Mouse (Mus musculus) limb, embryonic 11.5 days (tissue): Measurements from ENCODE around the gene Wrap73. TPM values are rescaled to one million over a fixed set of nuclear protein-coding genes. Genes with fewer than 3 reads are reported as not detected.

Source experiments
- ATAC-seq: fragments of 200-750 bp; cut with Nextera tagmentation; 2 replicates; pipeline ENCODE4 v1.8.0; 2017; ENCODE audit warnings: low read depth; ENCODE audit not compliant: insufficient number of reproducible peaks, low FRiP score, low TSS enrichment
- DNase-seq: peaks from one replicate; pipeline ENCODE4 v3.0.0-alpha.2; 2015; ENCODE audit warnings: low spot score
- H3K27ac ChIP-seq: fragments of 300-500 bp; sonication (generic); replicated peaks from 2 replicates; pipeline ENCODE4 v1.5.1; 2014; ENCODE audit warnings: low read depth, mild to moderate bottlenecking, low read length
- H3K27me3 ChIP-seq: fragments of 300-500 bp; sonication (generic); 2 replicates; pipeline ENCODE4 v1.6.1; 2014; ENCODE audit warnings: mild to moderate bottlenecking, low read length, mixed read lengths; ENCODE audit not compliant: control insufficient read depth, insufficient read depth
- H3K36me3 ChIP-seq: fragments of 300-500 bp; sonication (generic); 2 replicates; pipeline ENCODE4 v1.6.1; 2014; ENCODE audit warnings: mild to moderate bottlenecking, low read length, moderate library complexity, mixed read lengths; ENCODE audit not compliant: control insufficient read depth, insufficient read depth
- H3K4me1 ChIP-seq: fragments of 300-500 bp; sonication (generic); 2 replicates; pipeline ENCODE4 v1.6.1; 2014; ENCODE audit warnings: low read length, mixed read lengths; ENCODE audit not compliant: control insufficient read depth, insufficient read depth
- H3K4me2 ChIP-seq: fragments of 300-500 bp; sonication (generic); 2 replicates; pipeline ENCODE4 v1.6.1; 2014; ENCODE audit warnings: low read depth, mild to moderate bottlenecking, moderate library complexity; ENCODE audit not compliant: severe bottlenecking
- H3K4me3 ChIP-seq: fragments of 300-500 bp; sonication (generic); 2 replicates; pipeline ENCODE4 v1.5.1; 2014; ENCODE audit warnings: low read depth, low read length
- H3K9ac ChIP-seq: fragments of 300-500 bp; sonication (generic); 2 replicates; pipeline ENCODE4 v1.6.1; 2014; ENCODE audit warnings: mild to moderate bottlenecking, low read length
- H3K9me3 ChIP-seq: fragments of 300-500 bp; sonication (generic); 2 replicates; pipeline ENCODE4 v1.6.1; 2016; ENCODE audit warnings: low read length; ENCODE audit not compliant: control insufficient read depth
- WGBS: fragments of 180-500 bp; shearing (Covaris S2); extraction: QIAGEN DNeasy Blood & Tissue Kit; methylation state at CpG from one replicate; pipeline ENCODE4 v1.1.7; 2014; 5-methylcytosine and 5-hydroxymethylcytosine counted together
- polyA plus RNA-seq: library from polyadenylated mRNA; unstranded; fragments of >200 nt; fragmentation: Nextera tagmentation; extraction: Ambion mirVana; gene quantifications from 2 replicates; pipeline ENCODE4 v1.2.1, GENCODE M21; 2014

The Wrap73 gene
- polyA plus RNA-seq, 1 experiment from 2014 or later = 48.0 TPM

DNA sequence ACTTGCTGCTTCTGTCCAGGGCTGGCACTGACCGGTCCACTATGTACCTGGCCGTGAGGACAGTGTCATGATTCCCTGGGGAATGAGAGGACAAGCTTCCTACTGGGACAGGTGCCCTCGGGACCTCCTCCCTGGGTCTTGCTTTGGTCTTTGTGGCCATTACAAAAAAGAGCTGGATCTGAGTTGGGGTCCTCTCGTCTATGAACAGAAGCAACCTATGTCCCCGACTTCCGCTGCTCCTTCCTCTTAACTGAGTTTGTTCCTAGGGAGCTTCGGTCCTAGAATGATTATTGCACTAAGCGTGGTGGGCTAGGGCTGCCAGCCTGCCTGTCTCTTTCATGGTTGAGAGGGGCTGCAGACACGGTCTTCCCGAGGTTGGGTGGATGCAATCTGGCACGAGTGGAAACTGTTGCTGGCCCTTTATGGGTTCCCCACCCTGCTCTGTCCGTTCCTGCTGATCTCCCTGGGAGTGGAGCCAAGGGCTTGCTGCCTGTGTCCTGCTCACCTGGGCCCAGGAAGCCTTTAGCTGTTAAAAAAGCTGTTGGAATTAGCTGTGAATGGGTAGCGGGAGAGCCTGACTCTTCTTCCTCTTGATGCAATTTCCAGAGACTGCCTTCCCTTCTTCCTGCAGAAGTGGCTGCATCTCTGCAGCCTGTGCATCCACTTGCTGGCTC lies 29.9 kb downstream of the Wrap73 start:
- ATAC-seq (no peak), DNase-seq (no peak)
- H3K4me3 ChIP-seq = peak overlapping the region; percentile 71
- no peaks in the 10 kb centered on the region for H3K9me3 ChIP-seq
- H3K4me1 ChIP-seq = peaks cover 26% of the 10 kb centered on the region
- peak overlapping the region; percentile 98 for H3K4me2 ChIP-seq
- H3K9ac ChIP-seq = peak overlapping the region; percentile 72; the same call in 1 of the 2 replicates
- H3K27ac ChIP-seq = peak overlapping the region; percentile 70; the same call in 1 of the 2 replicates
- 34% methylated on average over 13 of the region's 13 CpGs for WGBS
- no peaks in the 10 kb centered on the region for H3K36me3 ChIP-seq
- peaks cover 11% of the 10 kb centered on the region; the same call in 1 of the 2 replicates for H3K27me3 ChIP-seq

DNA sequence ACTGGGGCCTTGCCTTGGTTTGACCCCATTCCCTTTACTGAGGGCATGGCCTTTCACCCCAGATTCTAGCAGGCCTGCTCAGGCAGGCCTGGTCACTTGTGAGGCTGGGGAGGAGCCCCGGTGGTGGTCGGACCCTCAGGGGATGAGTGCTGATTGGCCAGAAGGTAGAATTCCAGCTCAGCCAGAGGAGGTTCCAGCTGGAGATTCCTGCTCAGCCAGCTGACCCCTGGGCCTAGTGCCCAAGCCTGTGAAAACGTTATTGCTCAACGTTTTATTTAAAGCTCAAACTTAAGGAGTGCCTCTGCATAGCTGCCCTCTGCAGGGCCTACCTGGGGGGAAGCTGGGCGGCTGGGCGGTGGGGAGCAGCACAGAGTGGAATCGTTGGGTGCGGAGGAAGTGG lies 35.1 kb downstream of the Wrap73 start:
- DNase-seq = no peak
- Histone ChIP-seq H3K4me3 (no peak overlapping the region), H3K9ac (no peak overlapping the region), H3K4me2 (no peak overlapping the region), H3K9me3 (no peaks in the 10 kb centered on the region), H3K36me3 (no peaks in the 10 kb centered on the region; the same call in 1 of the 2 replicates), H3K4me1 (peaks cover 10% of the 10 kb centered on the region), H3K27ac (no peak overlapping the region), H3K27me3 (no peaks in the 10 kb centered on the region)
- WGBS = 51% methylated on average over 8 of the region's 8 CpGs
- no peak for ATAC-seq

DNA sequence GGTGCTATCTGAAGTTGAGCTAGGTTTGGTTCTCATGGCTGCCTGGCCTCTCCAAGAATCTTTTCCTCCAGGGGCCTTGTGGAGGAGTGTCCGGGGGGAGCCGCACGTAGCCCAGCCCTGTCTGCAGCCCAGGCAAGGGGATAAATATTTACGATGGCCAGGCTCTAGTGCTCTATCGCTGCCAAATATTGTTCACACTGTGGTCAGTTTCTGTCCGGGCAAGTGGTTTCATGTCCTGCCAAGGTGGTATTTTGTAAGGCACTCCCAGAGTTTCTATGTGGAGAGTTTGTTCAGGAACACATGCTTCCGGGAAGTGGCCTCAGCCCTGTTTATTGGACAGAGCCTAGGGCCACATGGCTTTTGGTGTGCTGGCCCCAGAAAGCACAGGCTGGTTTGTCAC lies 38.8 kb downstream of the Wrap73 start:
- Histone ChIP-seq H3K9ac (no peak overlapping the region), H3K36me3 (no peaks in the 10 kb centered on the region; the same call in 1 of the 2 replicates), H3K4me3 (no peak overlapping the region)

DNA sequence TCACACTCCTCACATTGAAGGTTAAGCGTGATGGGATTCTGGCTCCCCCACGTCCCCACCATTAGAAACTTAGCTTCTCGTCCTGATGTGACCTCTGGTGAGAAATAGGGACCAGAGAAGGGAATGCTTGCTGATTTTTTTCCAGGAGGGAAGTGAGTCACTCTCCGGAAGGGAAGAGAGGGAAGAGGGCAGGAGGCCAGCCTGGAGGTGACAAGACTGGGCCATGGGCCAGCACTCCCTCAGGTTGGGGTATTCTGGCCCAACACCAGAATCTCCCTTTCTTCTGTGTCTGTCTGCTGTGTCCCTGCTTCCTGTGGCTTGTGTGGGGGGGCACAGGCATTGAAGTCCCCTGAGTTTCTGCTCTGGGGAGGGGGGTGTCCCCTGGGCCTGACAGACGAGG lies 41.4 kb downstream of the Wrap73 start:
- Histone ChIP-seq H3K27ac (no peak overlapping the region), H3K4me3 (no peak overlapping the region), H3K4me1 (no peaks in the 10 kb centered on the region), H3K27me3 (no peaks in the 10 kb centered on the region), H3K9ac (no peak overlapping the region), H3K9me3 (no peaks in the 10 kb centered on the region), H3K36me3 (no peaks in the 10 kb centered on the region; the same call in 1 of the 2 replicates), H3K4me2 (no peak overlapping the region)
- no peak for DNase-seq
- no peak for ATAC-seq
- WGBS = 82% methylated on average over 5 of the region's 5 CpGs

More for the DNA sequence above, 38.8 kb downstream of the Wrap73 start:
- H3K4me1 ChIP-seq = no peaks in the 10 kb centered on the region
- no peaks in the 10 kb centered on the region for H3K9me3 ChIP-seq
- ATAC-seq (no peak), DNase-seq (no peak)
- 76% methylated on average over 7 of the region's 7 CpGs for WGBS
- no peak overlapping the region for H3K27ac ChIP-seq
- no peak overlapping the region for H3K4me2 ChIP-seq
- no peaks in the 10 kb centered on the region for H3K27me3 ChIP-seq

DNA sequence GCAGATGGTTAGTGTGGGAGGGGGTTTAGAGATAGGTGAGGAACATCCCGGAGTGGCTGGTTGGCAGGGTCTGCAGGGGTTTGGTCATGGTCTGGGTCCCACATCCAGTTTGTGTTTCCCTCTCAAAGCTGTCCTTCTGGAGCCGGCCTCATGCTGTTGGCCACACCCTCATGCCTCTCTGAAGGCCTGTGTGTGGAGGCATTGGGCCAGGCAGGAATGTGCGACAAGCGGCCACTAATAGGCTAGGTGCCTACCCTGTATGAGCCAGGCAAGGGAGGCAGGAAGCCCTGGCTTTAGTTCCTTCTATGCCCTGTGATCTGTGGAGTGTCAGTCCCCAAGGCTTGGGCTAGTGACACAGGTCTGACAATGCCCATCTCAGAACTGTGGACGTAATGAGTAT lies 42.8 kb downstream of the Wrap73 start:
- Histone ChIP-seq H3K9ac (no peak overlapping the region), H3K4me2 (no peak overlapping the region), H3K27me3 (no peaks in the 10 kb centered on the region), H3K4me3 (no peak overlapping the region), H3K9me3 (no peaks in the 10 kb centered on the region), H3K27ac (no peak overlapping the region), H3K4me1 (no peaks in the 10 kb centered on the region), H3K36me3 (no peaks in the 10 kb centered on the region; the same call in 1 of the 2 replicates)
- no peak for DNase-seq
- 73% methylated on average over 5 of the region's 5 CpGs for WGBS
- ATAC-seq = no peak

DNA sequence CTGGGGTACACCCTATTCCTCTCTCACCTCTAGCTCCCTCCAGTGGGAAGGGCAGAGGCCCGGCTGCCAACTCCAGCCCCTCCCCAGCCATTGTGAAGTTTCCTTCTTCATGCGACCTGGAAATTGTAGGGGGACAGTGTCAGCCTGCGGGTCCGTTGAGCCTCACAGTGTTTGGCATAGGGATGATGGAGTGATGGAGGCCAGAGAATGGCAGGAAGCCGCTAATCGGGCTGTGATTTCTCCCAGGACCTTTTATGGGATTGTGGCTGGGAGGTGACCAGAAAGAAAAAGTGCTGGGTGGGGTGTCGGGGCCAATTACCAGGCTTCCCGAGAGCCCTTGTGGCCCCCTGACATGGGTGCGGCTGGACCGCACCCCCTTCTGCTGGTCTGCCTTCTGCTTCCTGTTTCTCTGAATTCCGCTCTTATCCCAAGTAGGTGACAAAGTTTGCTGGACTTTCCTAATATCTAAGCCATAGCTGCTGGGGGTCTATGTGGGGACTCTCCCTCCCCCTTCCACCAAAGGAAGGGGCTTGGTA lies 43.9 kb downstream of the Wrap73 start:
- DNase-seq (no peak), ATAC-seq (no peak)
- 48% methylated on average over 11 of the region's 11 CpGs for WGBS
- Histone ChIP-seq H3K4me2 (no peak overlapping the region), H3K27me3 (no peaks in the 10 kb centered on the region), H3K4me3 (no peak overlapping the region), H3K27ac (no peak overlapping the region), H3K36me3 (no peaks in the 10 kb centered on the region; the same call in 1 of the 2 replicates), H3K9me3 (no peaks in the 10 kb centered on the region), H3K4me1 (no peaks in the 10 kb centered on the region), H3K9ac (no peak overlapping the region)

DNA sequence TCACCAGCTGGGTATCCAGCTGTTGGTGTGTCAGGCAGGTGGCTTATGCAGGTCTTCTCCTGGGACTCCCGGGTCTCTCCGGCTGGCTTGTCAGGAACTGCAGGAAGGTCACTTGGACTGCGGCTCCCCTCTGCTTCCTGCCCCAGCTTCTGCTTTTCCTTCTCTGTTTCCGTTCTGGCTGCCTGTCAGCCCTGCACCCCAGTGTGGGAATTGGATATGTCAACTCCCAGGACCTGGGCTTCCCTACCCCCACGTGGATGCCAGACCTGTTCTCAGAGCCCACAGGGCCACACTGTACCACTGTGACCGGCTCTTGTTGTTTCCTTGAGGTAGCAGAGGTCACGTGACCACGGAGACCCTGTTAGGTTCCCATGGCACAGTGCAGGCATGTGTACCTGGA lies 46.8 kb downstream of the Wrap73 start:
- Histone ChIP-seq H3K9ac (no peak overlapping the region), H3K9me3 (no peaks in the 10 kb centered on the region), H3K27ac (no peak overlapping the region), H3K27me3 (no peaks in the 10 kb centered on the region), H3K4me3 (no peak overlapping the region), H3K4me2 (no peak overlapping the region), H3K4me1 (no peaks in the 10 kb centered on the region), H3K36me3 (no peaks in the 10 kb centered on the region)
- WGBS = 85% methylated on average over 8 of the region's 8 CpGs
- DNase-seq (no peak), ATAC-seq (no peak)

DNA sequence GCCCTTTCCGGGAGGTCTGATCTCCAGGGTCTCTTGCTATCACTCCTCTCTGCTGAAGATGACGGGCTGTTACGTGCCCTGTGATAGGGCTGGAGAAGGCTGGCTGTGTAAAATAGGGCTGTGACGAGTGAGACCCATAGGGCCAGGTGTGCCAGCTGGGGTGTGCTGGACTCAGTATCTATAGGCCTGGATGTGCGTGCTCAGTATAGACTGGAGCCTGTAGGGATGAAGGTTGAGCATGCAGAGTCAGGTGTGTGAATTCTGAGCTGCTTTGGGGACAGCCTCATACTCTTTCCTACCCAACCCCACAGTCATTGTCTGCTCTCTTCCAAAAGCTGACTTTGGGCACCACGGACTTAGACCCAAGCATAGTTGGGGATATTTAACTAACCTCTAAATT lies 55.8 kb downstream of the Wrap73 start:
- Histone ChIP-seq H3K4me1 (0 out of 2 replicates have a peak, but pooled peaks cover 3% of the 10 kb centered on the region), H3K27me3 (no peaks in the 10 kb centered on the region), H3K36me3 (no peaks in the 10 kb centered on the region), H3K4me2 (no peak overlapping the region), H3K27ac (0 out of 2 replicates have a peak overlapping the region, but pooled peaks have one; percentile 21), H3K9ac (no peak overlapping the region), H3K9me3 (no peaks in the 10 kb centered on the region), H3K4me3 (no peak overlapping the region)
- ATAC-seq = no peak
- no peak for DNase-seq
- 76% methylated on average over 6 of the region's 6 CpGs for WGBS
